Mouse (Mus musculus): Measurements from ENCODE around the gene Rnf24. TPM values are rescaled to one million over a fixed set of nuclear protein-coding genes. Genes with fewer than 3 reads are reported as not detected.

Gene Rnf24
- 0.50 and 0.60 TPM in 2 replicates for polyA plus RNA-seq (2012; rRNA removed)

GRCm38 (mm10) chr2:131352747-131353563 lies at the start of gene Rnf24:
Gene Rnf24, minus strand, starts transcription at chr2:131352892.

GRCm38 (mm10) chr2:131262213-131262672 lies 90.4 kb downstream of the Rnf24 start, which contains the start of gene Pank2:
Gene Pank2, plus strand, starts transcription at chr2:131262495.

Other genes starting within 250 kb of the Rnf24 start
- 2.1 and 2.3 TPM in 2 replicates for gene Hspa12b, start 225.6 kb downstream of the Rnf24 start, polyA plus RNA-seq (2012; rRNA removed)
- not detected in 2 replicates for gene Gm11037, start 219.4 kb downstream of the Rnf24 start, polyA plus RNA-seq (2012; rRNA removed)
- 88.6 and 97.1 TPM in 2 replicates for gene 1700037H04Rik, start 192.8 kb downstream of the Rnf24 start, polyA plus RNA-seq (2012; rRNA removed)
- gene Cenpb, start 172.8 kb downstream of the Rnf24 start, polyA plus RNA-seq (2012; rRNA removed) = 11.9 and 12.4 TPM in 2 replicates
- 138 and 163 TPM in 2 replicates for gene Cdc25b, start 165.9 kb downstream of the Rnf24 start, polyA plus RNA-seq (2012; rRNA removed)
- 1.7 and 2.5 TPM in 2 replicates for gene Spef1, start 165.6 kb downstream of the Rnf24 start, polyA plus RNA-seq (2012; rRNA removed)
- 13.9 and 20.2 TPM in 2 replicates for gene Ap5s1, start 145.8 kb downstream of the Rnf24 start, polyA plus RNA-seq (2012; rRNA removed)
- 22.2 and 25.7 TPM in 2 replicates for gene Mavs, start 118.8 kb downstream of the Rnf24 start, polyA plus RNA-seq (2012; rRNA removed)
- gene Pank2, start 90.4 kb downstream of the Rnf24 start, polyA plus RNA-seq (2012; rRNA removed) = 15.1 and 17.9 TPM in 2 replicates
- 67.9 and 74.4 TPM in 2 replicates for gene Smox, start 138.6 kb upstream of the Rnf24 start, polyA plus RNA-seq (2012; rRNA removed)
- 0.43 and 0.48 TPM in 2 replicates for gene Adra1d, start 209.4 kb upstream of the Rnf24 start, polyA plus RNA-seq (2012; rRNA removed)

Data from liver, embryonic 14 days (tissue).